Mouse (Mus musculus): ENCODE results near the gene Hip1r. TPM values are rescaled to one million over a fixed set of nuclear protein-coding genes. Genes with fewer than 3 reads are reported as not detected.
A peak's percentile ranks its signal among the peaks of the same experiment; 100 is the strongest.

Gene Hip1r
- polyA plus RNA-seq, 1 experiment from 2014 or later = 4.2 TPM

DNA sequence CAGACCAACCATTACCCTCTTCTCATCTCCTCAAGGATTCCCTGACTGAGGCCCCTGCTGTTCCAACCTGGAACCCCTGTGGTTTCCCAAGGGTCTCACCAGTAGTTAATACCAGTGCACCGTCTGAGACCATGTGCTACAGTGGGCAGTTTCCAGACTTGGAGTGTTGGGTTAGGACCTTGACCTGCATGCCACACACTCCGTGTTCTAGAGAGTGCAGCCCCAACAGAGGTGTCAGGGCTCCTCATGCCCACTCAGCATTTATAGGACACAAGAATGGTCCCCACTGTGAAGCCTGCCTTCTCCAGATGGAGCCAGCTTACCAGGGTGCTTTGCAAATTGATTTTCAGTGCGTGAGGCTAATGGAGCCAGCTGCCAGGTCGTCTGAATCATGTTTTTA lies 29.9 kb downstream of the Hip1r start:
- Histone ChIP-seq H3K9ac (ENCODE audit: low read length) (no peak overlapping the region; the same call in 1 of the 2 replicates), H3K36me3 (ENCODE audit: control insufficient read depth, insufficient read depth, low read length) (peaks cover 18% of the 10 kb centered on the region; the same call in 1 of the 2 replicates), H3K27ac (replicated peaks; ENCODE audit: low read depth, low read length) (no peak overlapping the region), H3K4me3 (ENCODE audit: low read depth, low read length) (no peak overlapping the region), H3K4me2 (ENCODE audit: low read depth, severe bottlenecking) (no peak overlapping the region), H3K27me3 (ENCODE audit: control insufficient read depth, insufficient read depth, low read length) (no peaks in the 10 kb centered on the region), H3K9me3 (ENCODE audit: control insufficient read depth, low read length) (no peaks in the 10 kb centered on the region), H3K4me1 (ENCODE audit: control insufficient read depth, insufficient read depth, low read length) (no peaks in the 10 kb centered on the region)
- WGBS = 79% methylated on average over 4 of the region's 4 CpGs
- DNase-seq (ENCODE audit: low spot score) = no peak
- no peak for ATAC-seq (ENCODE audit: insufficient number of reproducible peaks, low FRiP score, low TSS enrichment, low read depth)

DNA sequence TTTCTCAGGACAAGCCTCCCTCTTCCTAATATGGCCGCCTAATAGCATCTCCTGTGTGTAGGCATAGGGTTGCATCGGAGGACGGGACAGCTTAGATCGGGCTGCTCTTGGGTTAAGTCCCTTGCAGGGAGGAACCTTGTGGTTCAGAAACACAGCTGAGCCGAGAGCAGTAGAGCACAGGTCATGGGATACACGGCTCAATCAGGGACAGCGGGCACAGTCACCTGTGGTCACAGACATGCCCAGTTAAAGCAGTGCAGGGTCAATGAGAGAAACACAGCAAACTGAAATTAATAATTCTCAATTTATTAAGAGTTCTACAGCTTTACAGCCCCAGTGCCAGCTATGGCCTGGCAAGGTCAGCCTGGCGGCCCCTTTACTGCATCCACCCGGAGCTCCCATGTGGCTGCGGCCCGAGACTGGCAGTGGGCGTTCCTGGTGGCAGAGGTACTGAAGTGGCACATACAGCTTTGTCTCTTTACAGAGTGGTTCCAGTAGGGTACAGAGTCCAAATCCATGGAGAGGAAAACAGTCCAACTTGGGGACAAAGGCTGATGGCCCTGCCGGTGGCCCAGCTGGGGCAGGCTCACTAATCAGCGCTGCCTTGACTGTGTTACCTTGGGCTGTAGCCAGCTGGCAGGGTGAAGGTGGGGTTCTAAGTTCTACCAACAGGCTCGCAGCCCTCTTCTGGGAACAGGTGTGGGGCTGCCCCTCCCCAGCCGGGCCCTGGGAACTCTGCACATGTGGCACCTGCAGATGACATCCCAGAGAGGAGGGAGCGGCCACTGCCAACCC lies 31.1 kb downstream of the Hip1r start:
- no peaks in the 10 kb centered on the region for H3K27me3 ChIP-seq (ENCODE audit: control insufficient read depth, insufficient read depth, low read length)
- no peak overlapping the region for H3K4me2 ChIP-seq (ENCODE audit: low read depth, severe bottlenecking)
- no peaks in the 10 kb centered on the region for H3K9me3 ChIP-seq (ENCODE audit: control insufficient read depth, low read length)
- DNase-seq (ENCODE audit: low spot score) (no peak), ATAC-seq (ENCODE audit: insufficient number of reproducible peaks, low FRiP score, low TSS enrichment, low read depth) (no peak)
- no peak overlapping the region for H3K4me3 ChIP-seq (ENCODE audit: low read depth, low read length)
- peaks cover 22% of the 10 kb centered on the region; the same call in 1 of the 2 replicates for H3K36me3 ChIP-seq (ENCODE audit: control insufficient read depth, insufficient read depth, low read length)
- H3K27ac ChIP-seq (replicated peaks; ENCODE audit: low read depth, low read length) = no peak overlapping the region
- H3K9ac ChIP-seq (ENCODE audit: low read length) = no peak overlapping the region
- no peaks in the 10 kb centered on the region for H3K4me1 ChIP-seq (ENCODE audit: control insufficient read depth, insufficient read depth, low read length)
- 92% methylated on average over 17 of the region's 17 CpGs for WGBS

DNA sequence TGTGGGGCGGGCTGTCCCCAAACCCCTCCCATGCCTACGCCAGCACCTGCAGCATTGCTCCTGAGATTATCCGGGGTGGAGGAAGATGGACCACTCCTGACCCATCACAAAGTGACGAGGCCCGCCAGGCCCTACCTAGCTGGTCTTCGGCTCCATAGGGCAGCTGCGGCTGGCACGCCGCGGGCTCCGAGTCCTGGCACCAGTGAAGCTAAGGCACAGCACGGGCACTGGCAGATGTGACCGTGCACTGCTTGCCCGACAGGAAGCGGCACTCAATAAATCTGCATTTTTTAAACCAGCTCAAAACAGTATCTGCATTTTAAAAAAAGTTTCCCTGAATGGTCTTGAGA lies 31.7 kb downstream of the Hip1r start:
- ATAC-seq (ENCODE audit: insufficient number of reproducible peaks, low FRiP score, low TSS enrichment, low read depth) = no peak
- H3K36me3 ChIP-seq (ENCODE audit: control insufficient read depth, insufficient read depth, low read length) = peaks cover 22% of the 10 kb centered on the region; the same call in 1 of the 2 replicates
- no peaks in the 10 kb centered on the region for H3K4me1 ChIP-seq (ENCODE audit: control insufficient read depth, insufficient read depth, low read length)
- no peak overlapping the region for H3K9ac ChIP-seq (ENCODE audit: low read length)
- H3K27ac ChIP-seq (replicated peaks; ENCODE audit: low read depth, low read length) = no peak overlapping the region
- no peak for DNase-seq (ENCODE audit: low spot score)
- no peak overlapping the region for H3K4me3 ChIP-seq (ENCODE audit: low read depth, low read length)
- H3K4me2 ChIP-seq (ENCODE audit: low read depth, severe bottlenecking) = no peak overlapping the region
- no peaks in the 10 kb centered on the region for H3K27me3 ChIP-seq (ENCODE audit: control insufficient read depth, insufficient read depth, low read length)
- WGBS = 96% methylated on average over 15 of the region's 15 CpGs
- no peaks in the 10 kb centered on the region for H3K9me3 ChIP-seq (ENCODE audit: control insufficient read depth, low read length)

DNA sequence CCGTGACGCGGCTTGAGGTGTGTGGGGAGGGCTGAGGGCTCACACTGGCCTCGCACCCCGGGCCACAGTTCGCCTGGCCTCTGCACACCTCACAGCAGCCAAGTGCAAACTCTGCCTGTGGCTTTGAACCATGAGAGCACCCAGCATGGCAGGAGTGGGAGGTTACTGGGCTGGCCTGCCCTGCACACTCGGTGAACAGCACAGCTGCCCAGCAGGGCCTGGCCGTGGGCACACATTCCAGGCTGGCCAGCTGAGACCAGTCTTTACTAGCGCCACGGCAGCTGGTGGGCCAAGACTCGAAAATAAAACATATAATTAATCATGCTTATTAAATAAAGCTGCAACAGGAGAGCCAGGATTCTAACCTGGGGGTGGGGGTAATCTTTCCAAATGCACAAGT lies 32.2 kb downstream of the Hip1r start:
- no peaks in the 10 kb centered on the region for H3K27me3 ChIP-seq (ENCODE audit: control insufficient read depth, insufficient read depth, low read length)
- H3K4me3 ChIP-seq (ENCODE audit: low read depth, low read length) = no peak overlapping the region
- no peaks in the 10 kb centered on the region for H3K9me3 ChIP-seq (ENCODE audit: control insufficient read depth, low read length)
- no peak overlapping the region for H3K4me2 ChIP-seq (ENCODE audit: low read depth, severe bottlenecking)
- no peak overlapping the region for H3K9ac ChIP-seq (ENCODE audit: low read length)
- H3K4me1 ChIP-seq (ENCODE audit: control insufficient read depth, insufficient read depth, low read length) = peaks cover 2% of the 10 kb centered on the region; the same call in 1 of the 2 replicates
- ATAC-seq (ENCODE audit: insufficient number of reproducible peaks, low FRiP score, low TSS enrichment, low read depth) = no peak
- no peak for DNase-seq (ENCODE audit: low spot score)
- 89% methylated on average over 11 of the region's 11 CpGs for WGBS
- H3K36me3 ChIP-seq (ENCODE audit: control insufficient read depth, insufficient read depth, low read length) = peaks cover 22% of the 10 kb centered on the region; the same call in 1 of the 2 replicates
- H3K27ac ChIP-seq (replicated peaks; ENCODE audit: low read depth, low read length) = no peak overlapping the region

DNA sequence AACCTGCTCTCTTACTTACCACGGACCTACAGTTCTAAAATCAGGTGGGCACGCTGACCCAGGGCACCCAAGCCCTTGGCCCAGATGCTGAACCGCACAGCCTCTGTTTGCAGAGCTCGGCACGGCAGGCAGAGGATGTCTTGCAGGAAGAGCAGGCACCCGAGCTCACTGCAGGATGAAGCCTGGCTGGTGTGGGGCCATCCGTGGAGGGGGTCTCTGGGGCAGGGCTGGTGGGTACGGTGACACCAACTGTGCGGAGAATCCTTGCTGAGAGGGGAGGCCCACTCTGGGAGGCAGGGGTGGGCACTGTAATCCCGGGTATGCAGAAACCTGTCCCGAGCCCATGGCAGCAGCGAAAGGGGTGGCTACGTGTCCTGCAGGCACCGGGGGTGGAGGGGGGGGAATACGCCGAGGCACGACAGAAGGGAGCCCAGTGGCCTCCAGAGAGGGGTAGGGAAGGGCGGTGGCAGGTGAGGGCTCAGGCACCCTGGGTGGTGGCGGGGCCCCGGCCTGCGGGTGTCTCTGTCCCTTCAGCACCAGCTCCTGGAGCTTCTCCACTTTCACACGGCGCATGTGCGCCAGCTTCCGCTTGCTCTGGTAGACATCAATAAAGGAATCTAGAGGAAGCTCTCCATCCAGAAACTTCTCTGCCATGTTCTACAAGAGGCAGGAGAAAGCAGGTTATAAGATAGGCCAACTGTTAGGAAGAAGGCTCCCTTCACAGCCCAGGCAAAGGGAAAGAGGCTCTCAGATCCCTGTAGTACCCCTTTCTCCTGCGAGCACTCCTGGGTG lies 32.9 kb downstream of the Hip1r start:
- DNase-seq (ENCODE audit: low spot score) = no peak
- WGBS = 92% methylated on average over 25 of the region's 26 CpGs
- Histone ChIP-seq H3K4me1 (ENCODE audit: control insufficient read depth, insufficient read depth, low read length) (peaks cover 9% of the 10 kb centered on the region), H3K9ac (ENCODE audit: low read length) (no peak overlapping the region), H3K9me3 (ENCODE audit: control insufficient read depth, low read length) (no peaks in the 10 kb centered on the region), H3K4me3 (ENCODE audit: low read depth, low read length) (no peak overlapping the region), H3K4me2 (ENCODE audit: low read depth, severe bottlenecking) (no peak overlapping the region), H3K27me3 (ENCODE audit: control insufficient read depth, insufficient read depth, low read length) (no peaks in the 10 kb centered on the region), H3K27ac (replicated peaks; ENCODE audit: low read depth, low read length) (no peak overlapping the region), H3K36me3 (ENCODE audit: control insufficient read depth, insufficient read depth, low read length) (peaks cover 22% of the 10 kb centered on the region; the same call in 1 of the 2 replicates)
- ATAC-seq (ENCODE audit: insufficient number of reproducible peaks, low FRiP score, low TSS enrichment, low read depth) = no peak

DNA sequence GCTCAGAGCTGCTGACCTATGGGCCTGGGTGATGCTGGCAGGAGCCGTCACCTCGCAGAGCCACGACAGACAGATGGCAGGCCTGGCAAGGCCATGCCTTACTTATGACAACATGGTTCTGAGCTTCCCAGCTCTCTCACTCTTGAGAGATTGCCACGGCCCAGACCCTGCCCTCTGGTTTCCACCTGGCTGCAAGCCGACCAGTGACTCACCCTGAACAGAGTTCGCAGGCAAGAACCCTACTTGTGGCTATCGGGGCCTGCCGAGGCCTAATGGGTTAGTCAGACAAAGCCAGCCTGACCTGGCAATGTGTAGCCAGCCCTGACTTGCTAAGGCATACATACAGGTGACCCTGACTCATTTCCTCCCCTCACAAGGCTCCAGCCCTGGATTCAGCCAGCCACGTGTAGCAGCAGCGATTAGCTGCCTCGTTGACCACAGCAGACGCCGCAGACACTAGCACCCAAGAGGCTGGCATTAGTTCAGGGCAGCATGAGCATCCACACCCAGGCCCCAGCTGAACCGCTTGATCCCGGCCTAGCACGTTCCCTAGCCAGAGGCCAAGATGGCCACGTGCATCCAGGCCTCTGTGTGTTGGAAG lies 33.6 kb downstream of the Hip1r start:
- H3K4me3 ChIP-seq (ENCODE audit: low read depth, low read length) = no peak overlapping the region
- H3K9ac ChIP-seq (ENCODE audit: low read length) = no peak overlapping the region
- H3K36me3 ChIP-seq (ENCODE audit: control insufficient read depth, insufficient read depth, low read length) = peaks cover 22% of the 10 kb centered on the region; the same call in 1 of the 2 replicates
- H3K27me3 ChIP-seq (ENCODE audit: control insufficient read depth, insufficient read depth, low read length) = no peaks in the 10 kb centered on the region
- H3K9me3 ChIP-seq (ENCODE audit: control insufficient read depth, low read length) = no peaks in the 10 kb centered on the region
- DNase-seq (ENCODE audit: low spot score) (no peak), ATAC-seq (ENCODE audit: insufficient number of reproducible peaks, low FRiP score, low TSS enrichment, low read depth) (no peak)
- H3K4me1 ChIP-seq (ENCODE audit: control insufficient read depth, insufficient read depth, low read length) = peaks cover 16% of the 10 kb centered on the region
- H3K4me2 ChIP-seq (ENCODE audit: low read depth, severe bottlenecking) = no peak overlapping the region
- no peak overlapping the region for H3K27ac ChIP-seq (replicated peaks; ENCODE audit: low read depth, low read length)
- WGBS = 92% methylated on average over 17 of the region's 17 CpGs

DNA sequence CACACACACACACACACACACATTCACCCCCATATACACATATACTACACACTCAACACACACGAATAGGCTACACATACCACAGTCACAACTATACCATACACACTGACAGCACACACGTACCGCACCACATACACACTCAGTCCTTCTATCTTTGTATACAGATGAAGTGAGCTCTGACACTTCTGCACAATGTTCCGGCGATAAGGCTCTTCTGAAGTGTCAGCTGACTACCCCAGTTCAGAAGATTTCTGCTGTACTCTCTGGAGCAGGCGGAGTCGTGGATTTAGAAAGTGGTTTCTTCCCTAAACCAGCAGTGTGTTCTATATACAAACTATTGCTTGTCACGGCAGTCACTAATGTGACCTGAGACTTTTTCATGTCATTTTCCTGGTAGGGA lies 36.6 kb downstream of the Hip1r start:
- H3K9me3 ChIP-seq (ENCODE audit: control insufficient read depth, low read length) = no peaks in the 10 kb centered on the region
- H3K4me3 ChIP-seq (ENCODE audit: low read depth, low read length) = no peak overlapping the region
- DNase-seq (ENCODE audit: low spot score) = no peak
- ATAC-seq (ENCODE audit: insufficient number of reproducible peaks, low FRiP score, low TSS enrichment, low read depth) = no peak
- no peak overlapping the region for H3K27ac ChIP-seq (replicated peaks; ENCODE audit: low read depth, low read length)
- peaks cover 28% of the 10 kb centered on the region for H3K4me1 ChIP-seq (ENCODE audit: control insufficient read depth, insufficient read depth, low read length)
- H3K36me3 ChIP-seq (ENCODE audit: control insufficient read depth, insufficient read depth, low read length) = peaks cover 19% of the 10 kb centered on the region; the same call in 1 of the 2 replicates
- H3K9ac ChIP-seq (ENCODE audit: low read length) = no peak overlapping the region
- WGBS = 86% methylated on average over 8 of the region's 8 CpGs
- H3K4me2 ChIP-seq (ENCODE audit: low read depth, severe bottlenecking) = no peak overlapping the region
- H3K27me3 ChIP-seq (ENCODE audit: control insufficient read depth, insufficient read depth, low read length) = no peaks in the 10 kb centered on the region

DNA sequence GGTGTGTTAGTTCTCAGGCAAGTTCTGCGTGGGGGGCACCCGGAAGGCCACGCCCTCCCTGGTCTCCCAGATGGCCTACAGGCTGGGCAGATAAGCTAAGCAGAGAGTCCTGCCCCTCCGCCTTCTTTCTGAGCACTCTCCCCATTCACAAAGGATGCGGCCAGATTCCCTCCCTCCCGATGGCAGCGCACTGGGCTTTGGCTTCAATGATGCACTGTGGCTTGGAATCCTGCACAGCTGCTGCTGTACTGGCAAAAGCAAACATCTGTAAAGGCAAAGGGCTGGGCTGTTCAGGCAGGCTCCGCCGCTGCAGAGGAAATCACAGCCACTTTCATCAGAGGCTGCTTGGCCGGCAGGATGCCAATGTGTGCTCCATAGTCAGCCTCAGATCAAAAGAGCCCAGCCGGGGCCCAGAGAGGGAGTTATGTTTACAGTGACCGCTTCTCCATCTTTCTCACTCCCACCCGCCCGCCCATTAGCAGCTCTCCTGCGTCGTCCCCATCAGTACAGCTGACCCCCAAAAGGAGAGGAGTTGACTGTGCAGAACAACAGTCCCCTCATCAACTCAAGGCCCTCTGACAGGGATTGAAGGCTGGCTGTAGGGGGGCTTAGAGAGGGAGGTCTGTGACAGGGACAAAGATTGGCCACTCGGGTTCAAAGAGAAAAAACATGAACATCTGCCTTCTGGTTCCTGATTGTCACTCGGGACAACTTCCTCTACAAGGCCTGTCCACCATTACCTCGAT lies 37.7 kb downstream of the Hip1r start:
- ATAC-seq (ENCODE audit: insufficient number of reproducible peaks, low FRiP score, low TSS enrichment, low read depth) (peak; percentile 18; the same call in 1 of the 2 replicates), DNase-seq (ENCODE audit: low spot score) (peak; percentile 66)
- peaks cover 28% of the 10 kb centered on the region for H3K4me1 ChIP-seq (ENCODE audit: control insufficient read depth, insufficient read depth, low read length)
- H3K36me3 ChIP-seq (ENCODE audit: control insufficient read depth, insufficient read depth, low read length) = peaks cover 13% of the 10 kb centered on the region; the same call in 1 of the 2 replicates
- no peaks in the 10 kb centered on the region for H3K9me3 ChIP-seq (ENCODE audit: control insufficient read depth, low read length)
- 8% methylated on average over 19 of the region's 19 CpGs for WGBS
- H3K9ac ChIP-seq (ENCODE audit: low read length) = 0 out of 2 replicates have a peak overlapping the region, but pooled peaks have one; percentile 34
- no peak overlapping the region for H3K4me3 ChIP-seq (ENCODE audit: low read depth, low read length)
- H3K27me3 ChIP-seq (ENCODE audit: control insufficient read depth, insufficient read depth, low read length) = no peaks in the 10 kb centered on the region
- peak overlapping the region; percentile 24 for H3K27ac ChIP-seq (replicated peaks; ENCODE audit: low read depth, low read length)
- peak overlapping the region; percentile 25; the same call in 1 of the 2 replicates for H3K4me2 ChIP-seq (ENCODE audit: low read depth, severe bottlenecking)

Measured in limb, embryonic 11.5 days (tissue).